ENCODE assay signal across 8 mouse cellular contexts in the genomic region with DNA sequence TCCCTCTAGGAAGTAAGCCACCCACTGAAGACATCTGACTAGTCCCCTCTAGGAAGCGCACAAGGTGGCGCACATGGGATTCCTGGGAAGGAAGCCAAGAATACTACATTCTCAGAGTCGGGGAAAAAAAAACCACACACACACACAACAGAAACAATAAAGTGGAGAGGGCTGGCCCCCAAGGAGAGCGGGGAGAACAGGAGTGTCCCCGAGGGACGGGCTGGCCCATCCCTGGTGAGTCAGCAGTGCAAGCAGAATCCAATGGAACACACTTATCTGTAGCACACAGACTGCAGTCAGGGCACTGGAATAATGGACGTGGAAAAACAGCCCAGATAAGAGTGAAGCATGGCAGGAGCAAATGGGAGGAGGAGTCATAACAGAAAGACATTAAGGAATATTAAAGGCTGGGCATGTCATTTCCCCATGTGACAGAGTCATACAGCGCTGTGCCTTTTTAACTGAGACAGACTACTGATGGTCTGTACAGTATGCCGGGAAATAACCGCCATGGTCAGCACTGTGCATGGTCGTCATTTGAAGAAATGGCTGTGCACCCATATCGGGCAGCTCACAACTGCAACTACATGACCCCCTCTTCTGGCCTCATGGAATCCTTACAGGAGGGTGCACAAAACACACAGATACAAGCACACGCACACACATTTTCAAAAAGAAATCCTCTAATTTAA. TPM values are rescaled to one million over a fixed set of nuclear protein-coding genes. Genes with fewer than 3 reads are reported as not detected.
DNase-seq lines count a peak whose midpoint lies in the region; ATAC-seq lines count a peak whose summit lies in the region.

No protein-coding gene starts in this region.

- no peaks in the 10 kb centered on the region for H3K9me3 ChIP-seq in midbrain, embryonic 15.5 days
- no peaks in the 10 kb centered on the region for H3K9me3 ChIP-seq in midbrain, embryonic 11.5 days (ENCODE audit: control insufficient read depth, low read length)

- no peak for DNase-seq in midbrain, embryonic 11.5 days (ENCODE audit: low spot score, missing footprints)
- peak; percentile 55 to 70 for DNase-seq in heart, postnatal 14 days
- DNase-seq in lung, postnatal 4 days: peak; percentile 30 to 58
- no peak for DNase-seq in right cerebral cortex, adult 2 months (ENCODE audit: low spot score in 2 of 2)
- no peak for DNase-seq in cerebellum, postnatal 14 days
- no peak for DNase-seq in frontal cortex, postnatal 10 days (ENCODE audit: low spot score in 2 of 2)

- H3K9ac ChIP-seq in midbrain, embryonic 15.5 days: no peak overlapping the region
- no peak overlapping the region for H3K9ac ChIP-seq in midbrain, embryonic 11.5 days (ENCODE audit: low read length)

- H3K27ac ChIP-seq in midbrain, embryonic 15.5 days: no peak overlapping the region
- no peak overlapping the region for H3K27ac ChIP-seq in midbrain, embryonic 11.5 days (ENCODE audit: low read depth, low read length)
- H3K27ac ChIP-seq in brown adipose tissue, adult 24 weeks (replicated peaks; ENCODE audit: low read depth, low read length): peak overlapping the region; percentile 52

- 0 out of 2 replicates have a peak, but pooled peaks have one; percentile 48 for ATAC-seq in midbrain, embryonic 15.5 days (replicated peaks)
- ATAC-seq in midbrain, embryonic 11.5 days (ENCODE audit: low FRiP score): no peak

- H3K36me3 ChIP-seq in midbrain, embryonic 15.5 days (replicated peaks): peaks cover 8% of the 10 kb centered on the region; the same call in 1 of the 2 replicates
- no peaks in the 10 kb centered on the region for H3K36me3 ChIP-seq in midbrain, embryonic 11.5 days (ENCODE audit: control insufficient read depth, insufficient read depth, low read length)

- H3K4me2 ChIP-seq in midbrain, embryonic 15.5 days: no peak overlapping the region
- H3K4me2 ChIP-seq in midbrain, embryonic 11.5 days: no peak overlapping the region

- H3K27me3 ChIP-seq in midbrain, embryonic 15.5 days (replicated peaks): no peaks in the 10 kb centered on the region
- no peaks in the 10 kb centered on the region for H3K27me3 ChIP-seq in midbrain, embryonic 11.5 days (ENCODE audit: control insufficient read depth, insufficient read depth, low read length)

- 81% methylated on average over 13 of the region's 13 CpGs for WGBS in midbrain, embryonic 15.5 days
- 92% methylated on average over 13 of the region's 13 CpGs for WGBS in midbrain, embryonic 11.5 days

- intact Hi-C loops in heart, postnatal 14 days (cut with DNase I): no loop called here

- H3K4me1 ChIP-seq in midbrain, embryonic 15.5 days: no peaks in the 10 kb centered on the region
- no peaks in the 10 kb centered on the region for H3K4me1 ChIP-seq in midbrain, embryonic 11.5 days (ENCODE audit: control insufficient read depth, insufficient read depth, low read length)
- peaks cover 17% of the 10 kb centered on the region for H3K4me1 ChIP-seq in brown adipose tissue, adult 24 weeks (ENCODE audit: control insufficient read depth, insufficient read depth, insufficient read length, low read length)

- no peak overlapping the region for H3K4me3 ChIP-seq in midbrain, embryonic 15.5 days
- H3K4me3 ChIP-seq in midbrain, embryonic 11.5 days (ENCODE audit: low read depth, low read length): no peak overlapping the region
- H3K4me3 ChIP-seq in brown adipose tissue, adult 24 weeks (ENCODE audit: insufficient read depth, low read depth, low read length): no peak overlapping the region

RNA-seq across cellular contexts. Expression of a gene that starts 31.9 kb away (rescaled TPM):
- polyA plus RNA-seq in midbrain, embryonic 15.5 days (2015; fragmentation: Nextera tagmentation; extraction: Ambion mirVana): 76.5 and 86.1 TPM in 2 replicates
- polyA plus RNA-seq in midbrain, embryonic 11.5 days (2014; fragmentation: Nextera tagmentation; extraction: Ambion mirVana): 97.4 and 105 TPM in 2 replicates
- polyA plus RNA-seq in brown adipose tissue, adult 24 weeks (2012; ENCODE audit: insufficient read depth, insufficient read length, missing spikeins): 27.3 and 29.6 TPM in 2 replicates
- total RNA-seq in heart, postnatal 14 days (2021): 10 to 100 TPM; 85.9 to 86.1 TPM

Comparison
In these comparisons a context has a peak if more than half of its experiments do, and no peak if none do; other contexts are left out.
1. DNase-seq: peak in heart, postnatal 14 days (2 of 2) and lung, postnatal 4 days (2 of 2); none in midbrain, embryonic 11.5 days (single experiment), right cerebral cortex, adult 2 months (0 of 2), cerebellum, postnatal 14 days (0 of 2) and frontal cortex, postnatal 10 days (0 of 2).